ENCODE assay signal across 17 mouse cellular contexts in the genomic region with DNA sequence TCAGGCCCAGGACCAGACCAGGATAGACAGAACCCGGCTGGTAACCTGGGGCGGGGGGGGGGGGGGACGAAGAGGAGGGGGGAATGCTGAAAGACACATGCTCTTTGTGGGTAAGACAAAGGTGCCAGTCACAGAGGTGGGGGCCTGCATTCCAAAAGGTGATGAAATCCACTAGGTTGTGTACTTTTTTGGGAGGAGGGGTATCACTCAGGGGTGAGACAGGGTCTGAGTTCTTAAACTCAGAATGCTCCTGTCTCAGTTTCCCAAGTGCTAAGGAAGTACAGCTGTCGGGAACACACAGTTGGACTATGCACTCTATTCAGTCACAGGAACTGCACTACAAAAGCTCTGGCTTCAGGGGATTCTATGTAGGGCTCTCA. TPM values are rescaled to one million over a fixed set of nuclear protein-coding genes. Genes with fewer than 3 reads are reported as not detected.
DNase-seq lines count a peak whose midpoint lies in the region; ATAC-seq lines count a peak whose summit lies in the region.
"Had no signal": no experiment of that assay in that cellular context is flagged by ENCODE, and none has a peak within 500 bp of the region (broad histone marks: within the 10 kb centered on the region; RNA-seq: fewer than 3 reads in every experiment).

No protein-coding gene starts in this region.

- H3K9ac ChIP-seq in kidney, embryonic 14.5 days (ENCODE audit: low read depth, low read length) = peak overlapping the region; percentile 31; the same call in 1 of the 2 replicates
- H3K9ac ChIP-seq in embryonic facial prominence, embryonic 12.5 days = no peak overlapping the region
- no peak overlapping the region for H3K9ac ChIP-seq in limb, embryonic 13.5 days
- H3K9ac ChIP-seq: neural tube, embryonic 12.5 days had no signal

- H3K4me1 ChIP-seq in kidney, embryonic 14.5 days (ENCODE audit: control insufficient read depth, insufficient read depth, low read length) = peaks cover 45% of the 10 kb centered on the region
- H3K4me1 ChIP-seq in embryonic facial prominence, embryonic 12.5 days = peaks cover 34% of the 10 kb centered on the region
- peaks cover 56% of the 10 kb centered on the region for H3K4me1 ChIP-seq in limb, embryonic 13.5 days
- peaks cover 67% of the 10 kb centered on the region for H3K4me1 ChIP-seq in forebrain, embryonic 10.5 days

- no peak overlapping the region for H3K4me3 ChIP-seq in kidney, embryonic 14.5 days (ENCODE audit: low read length)
- H3K4me3 ChIP-seq in embryonic facial prominence, embryonic 12.5 days = no peak overlapping the region
- no peak overlapping the region for H3K4me3 ChIP-seq in limb, embryonic 13.5 days
- H3K4me3 ChIP-seq in forebrain, embryonic 10.5 days = no peak overlapping the region
- H3K4me3 ChIP-seq: neural tube, embryonic 12.5 days had no signal

- H3K9me3 ChIP-seq in kidney, embryonic 14.5 days (ENCODE audit: control insufficient read depth, low read length) = no peaks in the 10 kb centered on the region
- no peaks in the 10 kb centered on the region for H3K9me3 ChIP-seq in embryonic facial prominence, embryonic 12.5 days
- H3K9me3 ChIP-seq in limb, embryonic 13.5 days = no peaks in the 10 kb centered on the region
- H3K9me3 ChIP-seq in forebrain, embryonic 10.5 days = no peaks in the 10 kb centered on the region
- H3K9me3 ChIP-seq: neural tube, embryonic 12.5 days had no signal

- intact Hi-C loops in heart, postnatal 25 days (cut with DNase I) = no loop called here

- peak; percentile 71 for DNase-seq in heart, adult 11 months
- DNase-seq in heart, postnatal 25 days (ENCODE audit: low spot score) = no peak
- DNase-seq in kidney, postnatal 14 days = no peak
- DNase-seq in spleen, adult 12 weeks (ENCODE audit: low spot score) = no peak
- DNase-seq in forebrain, embryonic 10.5 days (ENCODE audit: extremely low spot score, low spot score) = no peak

- 0 out of 2 replicates have a peak overlapping the region, but pooled peaks have one; percentile 17 for H3K27ac ChIP-seq in kidney, embryonic 14.5 days (ENCODE audit: low read depth, low read length)
- H3K27ac ChIP-seq in embryonic facial prominence, embryonic 12.5 days = peak overlapping the region; percentile 64; the same call in 1 of the 2 replicates
- H3K27ac ChIP-seq in limb, embryonic 13.5 days = peak overlapping the region; percentile 69; the same call in 1 of the 2 replicates
- H3K27ac ChIP-seq in forebrain, embryonic 10.5 days = no peak overlapping the region
- H3K27ac ChIP-seq: neural tube, embryonic 12.5 days had no signal

- 71% methylated on average over 3 of the region's 4 CpGs for WGBS in kidney, embryonic 14.5 days
- WGBS in embryonic facial prominence, embryonic 12.5 days = 17% methylated on average over 2 of the region's 4 CpGs
- WGBS in limb, embryonic 13.5 days = 45% methylated on average over 2 of the region's 4 CpGs
- WGBS in forebrain, embryonic 10.5 days = 72% methylated on average over 3 of the region's 4 CpGs

- H3K4me2 ChIP-seq in kidney, embryonic 14.5 days (replicated peaks; ENCODE audit: low read depth, low read length) = no peak overlapping the region
- 0 out of 2 replicates have a peak overlapping the region, but pooled peaks have one; percentile 2 for H3K4me2 ChIP-seq in embryonic facial prominence, embryonic 12.5 days (replicated peaks)
- H3K4me2 ChIP-seq in limb, embryonic 13.5 days (replicated peaks) = peak overlapping the region; percentile 27; the same call in 1 of the 2 replicates
- H3K4me2 ChIP-seq: neural tube, embryonic 12.5 days had no signal

- peaks cover 21% of the 10 kb centered on the region for H3K36me3 ChIP-seq in kidney, embryonic 14.5 days (ENCODE audit: control insufficient read depth, insufficient read depth, low read length)
- H3K36me3 ChIP-seq in embryonic facial prominence, embryonic 12.5 days = peaks cover 25% of the 10 kb centered on the region
- H3K36me3 ChIP-seq in limb, embryonic 13.5 days = peaks cover 47% of the 10 kb centered on the region
- peaks cover 77% of the 10 kb centered on the region for H3K36me3 ChIP-seq in forebrain, embryonic 10.5 days (replicated peaks)

- ATAC-seq in kidney, embryonic 14.5 days (ENCODE audit: low FRiP score, low TSS enrichment) = no peak
- ATAC-seq in embryonic facial prominence, embryonic 12.5 days (ENCODE audit: insufficient number of reproducible peaks, insufficient read depth, low FRiP score, low TSS enrichment) = no peak
- ATAC-seq in limb, embryonic 13.5 days (ENCODE audit: low FRiP score, low read depth) = no peak
- ATAC-seq: CD4-positive, CD25-positive, alpha-beta regulatory T cell, adult 4 months had no signal

- no peaks in the 10 kb centered on the region for H3K27me3 ChIP-seq in kidney, embryonic 14.5 days (ENCODE audit: control insufficient read depth, insufficient read depth, low read length)
- no peaks in the 10 kb centered on the region for H3K27me3 ChIP-seq in embryonic facial prominence, embryonic 12.5 days
- H3K27me3 ChIP-seq in limb, embryonic 13.5 days = no peaks in the 10 kb centered on the region
- no peaks in the 10 kb centered on the region for H3K27me3 ChIP-seq in forebrain, embryonic 10.5 days (ENCODE audit: poor library complexity, severe bottlenecking)
- H3K27me3 ChIP-seq: neural tube, embryonic 12.5 days had no signal

RNA-seq across cellular contexts. Expression of a gene that starts 10.0 kb away (rescaled TPM):
- total RNA-seq in heart, postnatal 25 days (2021) = 100 to 1,000 TPM; 752 to 766 TPM
- 348 and 423 TPM in 2 replicates for polyA plus RNA-seq in kidney, embryonic 14.5 days (2014; fragmentation: Nextera tagmentation; extraction: Ambion mirVana)
- polyA plus RNA-seq in embryonic facial prominence, embryonic 12.5 days (2016; fragmentation: Nextera tagmentation; extraction: Ambion mirVana) = 312 and 333 TPM in 2 replicates
- 282 and 290 TPM in 2 replicates for polyA plus RNA-seq in limb, embryonic 13.5 days (2015; fragmentation: Nextera tagmentation; extraction: Ambion mirVana)
- polyA plus RNA-seq in forebrain, embryonic 10.5 days (2016; fragmentation: Nextera tagmentation; extraction: Ambion mirVana) = 342 and 357 TPM in 2 replicates

RNA-seq across cellular contexts. Expression of a gene that starts 31.3 kb away (rescaled TPM):
- 100 to 1,000 TPM; 381 to 389 TPM for total RNA-seq in heart, postnatal 25 days (2021)
- polyA plus RNA-seq in kidney, embryonic 14.5 days (2014; fragmentation: Nextera tagmentation; extraction: Ambion mirVana) = 661 and 682 TPM in 2 replicates
- polyA plus RNA-seq in embryonic facial prominence, embryonic 12.5 days (2016; fragmentation: Nextera tagmentation; extraction: Ambion mirVana) = 588 TPM in 2 replicates
- polyA plus RNA-seq in limb, embryonic 13.5 days (2015; fragmentation: Nextera tagmentation; extraction: Ambion mirVana) = 578 and 605 TPM in 2 replicates
- 637 and 658 TPM in 2 replicates for polyA plus RNA-seq in forebrain, embryonic 10.5 days (2016; fragmentation: Nextera tagmentation; extraction: Ambion mirVana)

RNA-seq across cellular contexts. Expression of a gene that starts 31.5 kb away (rescaled TPM):
- 10 to 100 TPM; 10.4 to 17.6 TPM for total RNA-seq in heart, postnatal 25 days (2021)
- polyA plus RNA-seq in kidney, embryonic 14.5 days (2014; fragmentation: Nextera tagmentation; extraction: Ambion mirVana) = 42.5 and 48.9 TPM in 2 replicates
- 69.0 and 75.4 TPM in 2 replicates for polyA plus RNA-seq in embryonic facial prominence, embryonic 12.5 days (2016; fragmentation: Nextera tagmentation; extraction: Ambion mirVana)
- 67.0 and 72.5 TPM in 2 replicates for polyA plus RNA-seq in limb, embryonic 13.5 days (2015; fragmentation: Nextera tagmentation; extraction: Ambion mirVana)
- polyA plus RNA-seq in forebrain, embryonic 10.5 days (2016; fragmentation: Nextera tagmentation; extraction: Ambion mirVana) = 65.2 and 77.8 TPM in 2 replicates

RNA-seq across cellular contexts. Expression of a gene that starts 40.9 kb away (rescaled TPM):
- total RNA-seq in heart, postnatal 25 days (2021) = not detected
- polyA plus RNA-seq in kidney, embryonic 14.5 days (2014; fragmentation: Nextera tagmentation; extraction: Ambion mirVana) = not detected in 2 replicates
- not detected in 2 replicates for polyA plus RNA-seq in embryonic facial prominence, embryonic 12.5 days (2016; fragmentation: Nextera tagmentation; extraction: Ambion mirVana)
- not detected in 2 replicates for polyA plus RNA-seq in limb, embryonic 13.5 days (2015; fragmentation: Nextera tagmentation; extraction: Ambion mirVana)
- polyA plus RNA-seq in forebrain, embryonic 10.5 days (2016; fragmentation: Nextera tagmentation; extraction: Ambion mirVana) = not detected in 2 replicates
- total RNA-seq: adrenal gland, postnatal 4 days; common myeloid progenitor, adult 5-6 weeks; gastrocnemius, postnatal 25 days; layer of hippocampus, adult 8-10 months; megakaryocyte-erythroid progenitor cell, adult 5-6 weeks had no signal
- polyA plus RNA-seq: limb, embryonic 11.5 days; neural tube, embryonic 12.5 days; testis, adult 2 months had no signal
